Mouse (Mus musculus) embryonic fibroblast, embryonic 13.5 days (primary cell): ENCODE data around the gene Cerk.

Source experiments
- CTCF ChIP-seq: IDR thresholded peaks from 2 replicates; pipeline ENCODE4 v1.5.1; 2011; ENCODE audit warnings: mild to moderate bottlenecking, control low read depth, low read length, moderate library complexity, borderline replicate concordance; ENCODE audit not compliant: insufficient read depth
- POLR2A ChIP-seq: IDR thresholded peaks from 2 replicates; pipeline ENCODE4 v1.6.1; 2011; ENCODE audit warnings: low read depth, mild to moderate bottlenecking, control low read depth, low read length, moderate library complexity

DNA sequence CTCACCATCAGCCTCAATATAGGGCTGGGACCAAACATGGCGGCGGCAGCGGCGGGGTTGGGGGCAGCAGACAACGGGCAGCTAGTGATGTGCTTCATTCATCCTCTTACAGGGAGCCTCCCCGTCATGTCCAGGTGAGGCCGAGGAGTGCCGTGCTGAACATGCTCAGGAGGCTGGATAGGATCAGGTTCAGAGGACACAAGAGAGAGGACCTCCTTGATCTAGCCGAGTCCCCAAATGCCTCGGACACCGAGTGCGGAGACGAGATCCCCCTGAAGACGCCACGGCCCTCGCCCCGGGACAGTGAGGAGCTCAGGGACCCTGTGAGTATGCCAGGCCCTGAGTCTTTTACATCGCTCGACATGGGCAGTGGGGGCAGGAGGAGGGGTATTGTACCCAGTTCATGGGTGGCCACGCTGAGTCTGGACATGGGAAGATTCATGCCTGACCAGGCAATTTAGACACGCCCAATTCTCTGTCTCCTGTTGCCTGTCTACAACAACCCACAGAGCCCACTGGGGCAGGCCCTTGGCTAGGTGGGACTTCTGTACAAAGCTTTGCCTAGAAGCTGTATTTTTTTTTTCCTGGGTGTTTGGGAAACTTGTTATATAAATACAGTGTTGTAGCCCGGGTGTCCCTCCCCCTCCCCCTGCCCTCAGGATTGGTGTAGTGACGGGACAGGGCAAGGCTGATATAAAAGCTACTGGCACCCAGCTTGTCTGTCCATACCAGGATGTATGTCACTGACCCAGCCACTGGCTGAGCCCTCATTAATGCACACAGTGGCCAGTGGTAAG lies 94.5 kb downstream of the Cerk start:
- TF ChIP-seq CTCF (no peak), POLR2A (no peak)
